Mouse (Mus musculus): ENCODE measurements around the gene Dnase1l2. TPM values are rescaled to one million over a fixed set of nuclear protein-coding genes. Genes with fewer than 3 reads are reported as not detected.

Gene Dnase1l2
- polyA plus RNA-seq, 1 experiment from 2014 or later: 9.5 TPM

DNA sequence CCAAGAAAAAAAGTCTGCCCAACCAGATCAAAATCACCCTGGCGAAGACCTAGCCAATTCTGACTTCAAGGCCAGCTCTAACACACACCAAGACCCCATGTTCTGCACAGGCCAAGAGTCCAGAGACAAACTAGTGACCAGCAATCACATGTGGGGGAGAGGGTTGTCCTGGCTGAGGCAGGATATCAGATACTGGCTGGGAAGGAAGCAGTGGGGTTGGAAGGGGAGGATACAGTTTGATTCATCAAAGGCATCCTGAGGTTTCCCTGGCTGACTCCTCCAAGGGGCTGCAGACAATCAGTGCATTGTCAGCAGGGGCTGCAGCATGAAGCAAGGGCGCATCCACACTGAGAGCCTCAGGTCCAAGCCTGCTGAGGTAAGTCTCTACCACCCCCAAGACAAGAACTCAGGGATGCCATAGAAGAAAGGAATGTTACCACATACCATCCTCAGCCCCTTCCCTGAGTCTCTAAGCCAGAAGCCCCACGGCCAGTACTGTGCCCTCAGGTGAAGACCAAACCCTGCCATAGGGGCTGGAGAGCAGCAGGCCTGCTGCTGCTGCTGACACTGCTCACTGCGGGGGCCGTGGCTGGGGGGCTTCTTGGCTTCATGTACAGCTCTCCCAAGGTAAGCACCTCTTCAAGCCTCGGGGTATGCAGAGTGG, 30.8 kb upstream of the Dnase1l2 start, which contains the start of gene Bricd5:
Gene Bricd5 (plus strand): TSS at position 273 of the 664 bp plus-strand sequence.
- no peak within 1 kb of the TSS for H3K4me3 ChIP-seq (replicated peaks; ENCODE audit: low read length)
- H3K9ac ChIP-seq (replicated peaks; ENCODE audit: low read depth, low read length): no peak within 1 kb of the TSS
- no peaks in the 10 kb centered on the region for H3K9me3 ChIP-seq (ENCODE audit: control insufficient read depth, low read length)
- H3K36me3 ChIP-seq (ENCODE audit: control insufficient read depth, insufficient read depth): peaks cover 9% of the 10 kb centered on the region
- WGBS: 83% methylated on average over 6 of the region's 6 CpGs
- H3K4me2 ChIP-seq (ENCODE audit: low read length): no peak within 1 kb of the TSS
- ATAC-seq: no peak
- no peak within 1 kb of the TSS for H3K27ac ChIP-seq (ENCODE audit: low read length)
- H3K4me1 ChIP-seq (replicated peaks; ENCODE audit: control insufficient read depth, insufficient read depth, low read length): peaks cover 36% of the 10 kb centered on the region
- H3K27me3 ChIP-seq (replicated peaks; ENCODE audit: control insufficient read depth, insufficient read depth, low read length): no peaks in the 10 kb centered on the region

DNA sequence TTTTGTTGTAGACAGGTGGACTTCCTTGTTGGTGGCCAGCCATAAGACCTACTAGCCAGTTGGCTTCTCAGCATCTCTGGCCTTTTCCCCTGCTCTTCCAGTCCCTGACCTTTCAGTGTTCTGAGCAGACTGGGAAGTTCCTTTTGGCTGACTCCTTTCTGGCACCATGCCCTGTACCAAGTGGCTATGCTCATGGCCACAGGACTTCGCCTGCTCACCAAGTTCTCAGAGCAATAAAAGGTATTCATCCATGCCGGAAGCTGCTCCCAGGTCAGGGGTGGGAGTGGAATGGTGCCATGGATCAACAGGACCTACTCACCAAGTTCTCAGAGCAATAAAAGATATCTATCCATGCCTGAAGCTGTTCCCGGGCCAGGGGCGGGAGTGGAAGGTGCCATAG, 29.6 kb upstream of the Dnase1l2 start:
- Histone ChIP-seq H3K36me3 (ENCODE audit: control insufficient read depth, insufficient read depth) (peaks cover 9% of the 10 kb centered on the region), H3K4me3 (replicated peaks; ENCODE audit: low read length) (no peak overlapping the region)
- no peak for ATAC-seq

DNA sequence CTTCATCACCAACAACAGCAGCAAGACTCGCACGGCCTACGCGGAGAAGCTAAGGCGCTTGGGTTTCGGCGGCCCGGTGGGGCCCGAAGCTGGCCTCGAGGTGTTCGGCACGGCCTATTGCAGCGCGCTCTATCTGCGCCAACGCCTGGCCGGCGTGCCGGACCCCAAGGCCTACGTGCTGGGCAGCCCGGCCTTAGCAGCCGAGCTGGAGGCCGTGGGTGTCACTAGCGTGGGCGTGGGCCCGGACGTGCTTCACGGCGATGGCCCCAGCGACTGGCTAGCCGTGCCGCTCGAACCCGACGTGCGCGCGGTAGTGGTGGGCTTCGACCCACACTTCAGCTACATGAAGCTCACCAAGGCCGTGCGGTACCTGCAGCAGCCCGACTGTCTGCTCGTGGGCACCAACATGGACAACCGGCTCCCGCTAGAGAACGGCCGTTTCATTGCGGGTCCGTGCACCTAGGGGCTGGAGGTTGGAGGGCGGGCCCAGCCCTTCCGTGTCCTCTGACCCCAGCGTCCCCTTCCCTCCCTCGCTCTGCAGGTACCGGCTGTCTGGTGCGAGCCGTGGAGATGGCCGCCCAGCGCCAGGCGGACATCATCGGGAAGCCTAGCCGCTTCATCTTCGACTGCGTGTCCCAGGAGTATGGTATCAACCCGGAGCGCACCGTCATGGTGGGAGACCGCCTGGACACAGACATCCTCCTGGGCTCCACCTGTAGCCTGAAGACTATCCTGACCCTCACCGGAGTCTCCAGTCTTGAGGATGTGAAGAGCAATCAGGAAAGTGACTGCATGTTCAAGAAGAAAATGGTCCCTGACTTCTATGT, 28.0 kb upstream of the Dnase1l2 start:
- H3K4me3 ChIP-seq (replicated peaks; ENCODE audit: low read length): peak overlapping the region; percentile 76
- H3K9me3 ChIP-seq (ENCODE audit: control insufficient read depth, low read length): no peaks in the 10 kb centered on the region
- H3K27ac ChIP-seq (ENCODE audit: low read length): peak overlapping the region; percentile 41
- H3K9ac ChIP-seq (replicated peaks; ENCODE audit: low read depth, low read length): peak overlapping the region; percentile 74
- H3K4me2 ChIP-seq (ENCODE audit: low read length): peak overlapping the region; percentile 97
- peak; percentile 14 for ATAC-seq
- peaks cover 5% of the 10 kb centered on the region for H3K36me3 ChIP-seq (ENCODE audit: control insufficient read depth, insufficient read depth)
- peaks cover 25% of the 10 kb centered on the region for H3K4me1 ChIP-seq (replicated peaks; ENCODE audit: control insufficient read depth, insufficient read depth, low read length)
- WGBS: under 1% methylated on average over 65 of the region's 68 CpGs
- no peaks in the 10 kb centered on the region for H3K27me3 ChIP-seq (replicated peaks; ENCODE audit: control insufficient read depth, insufficient read depth, low read length)

More for the DNA sequence above, 29.6 kb upstream of the Dnase1l2 start:
- no peaks in the 10 kb centered on the region for H3K27me3 ChIP-seq (replicated peaks; ENCODE audit: control insufficient read depth, insufficient read depth, low read length)
- no peaks in the 10 kb centered on the region for H3K9me3 ChIP-seq (ENCODE audit: control insufficient read depth, low read length)
- H3K4me2 ChIP-seq (ENCODE audit: low read length): peak overlapping the region; percentile 97; the same call in 1 of the 2 replicates
- 81% methylated on average over 4 of the region's 4 CpGs for WGBS
- no peak overlapping the region for H3K27ac ChIP-seq (ENCODE audit: low read length)
- no peak overlapping the region; the same call in 1 of the 2 replicates for H3K9ac ChIP-seq (replicated peaks; ENCODE audit: low read depth, low read length)
- H3K4me1 ChIP-seq (replicated peaks; ENCODE audit: control insufficient read depth, insufficient read depth, low read length): peaks cover 26% of the 10 kb centered on the region

DNA sequence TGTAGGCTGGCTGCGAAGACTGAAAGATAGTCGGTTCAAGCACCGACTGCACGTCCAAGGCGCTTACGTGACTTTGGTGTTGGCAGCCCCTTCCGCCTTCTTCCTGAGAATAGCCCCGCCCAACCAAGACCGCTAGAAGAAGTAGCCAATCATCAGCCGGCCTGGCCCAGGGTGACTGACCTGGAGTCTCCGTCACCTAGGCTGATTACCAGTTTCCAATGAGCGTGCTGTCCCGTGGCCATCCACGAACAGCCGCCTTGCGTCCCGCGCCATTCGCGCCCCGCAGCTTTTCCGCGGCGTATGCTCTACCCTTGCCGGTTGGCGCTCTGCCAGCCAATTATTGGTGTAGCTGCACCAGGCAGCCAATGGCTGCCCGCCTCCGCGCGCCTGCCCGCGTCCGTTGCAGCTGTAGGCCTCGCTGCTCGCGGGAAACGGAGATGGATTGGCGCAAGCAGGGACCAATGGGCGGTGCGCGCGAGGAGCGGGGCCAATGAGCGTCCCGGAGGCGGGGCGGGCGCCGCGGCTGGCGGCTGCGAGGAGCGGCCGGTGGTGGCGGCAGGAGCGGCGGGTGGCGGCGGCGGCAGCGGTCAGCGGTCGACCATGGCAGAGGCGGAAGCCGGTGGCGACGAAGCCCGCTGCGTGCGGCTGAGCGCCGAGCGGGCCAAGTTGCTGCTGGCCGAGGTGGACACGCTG, 27.2 kb upstream of the Dnase1l2 start, which contains the start of the genes E4f1 and Pgp:
Gene E4f1 (minus strand): TSS at position 404 of the 693 bp plus-strand sequence.
Gene Pgp (plus strand): TSS at position 483 of the 693 bp plus-strand sequence.
- Histone ChIP-seq H3K4me3 (replicated peaks; ENCODE audit: low read length) (peak within 1 kb of the TSS; percentile 76), H3K27me3 (replicated peaks; ENCODE audit: control insufficient read depth, insufficient read depth, low read length) (no peaks in the 10 kb centered on the region), H3K27ac (ENCODE audit: low read length) (peak within 1 kb of the TSS; percentile 86), H3K9ac (replicated peaks; ENCODE audit: low read depth, low read length) (peak within 1 kb of the TSS; percentile 74), H3K36me3 (ENCODE audit: control insufficient read depth, insufficient read depth) (no peaks in the 10 kb centered on the region), H3K9me3 (ENCODE audit: control insufficient read depth, low read length) (no peaks in the 10 kb centered on the region), H3K4me1 (replicated peaks; ENCODE audit: control insufficient read depth, insufficient read depth, low read length) (peaks cover 25% of the 10 kb centered on the region), H3K4me2 (ENCODE audit: low read length) (peak within 1 kb of the TSS; percentile 97)
- WGBS: under 1% methylated on average over 73 of the region's 75 CpGs
- peak; percentile 99 for ATAC-seq

DNA sequence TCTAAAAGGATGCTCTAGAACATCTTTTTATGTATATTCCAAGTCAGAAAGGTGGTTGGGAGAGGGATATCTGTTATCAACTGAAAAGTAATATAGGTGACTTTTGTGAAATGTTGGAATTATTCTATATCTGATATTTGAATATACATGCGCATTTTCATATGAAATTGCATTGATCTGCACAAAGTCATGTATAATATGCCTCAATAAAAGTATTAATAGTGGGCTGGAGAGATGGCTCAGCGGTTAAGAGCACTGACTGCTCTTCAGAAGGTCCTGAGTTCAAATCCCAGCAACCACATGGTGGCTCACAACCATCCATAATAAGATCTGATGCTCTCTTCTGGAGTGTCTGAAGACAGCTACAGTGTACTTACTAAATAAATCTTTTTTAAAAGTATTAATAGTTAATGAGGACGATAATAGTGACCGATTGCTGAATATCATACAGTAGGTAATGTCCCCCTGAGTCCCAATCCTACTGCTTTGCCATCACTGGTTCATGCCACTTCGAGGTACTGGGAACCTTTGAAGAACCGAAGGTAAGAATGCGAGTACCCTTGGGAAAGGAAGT, 26.5 kb upstream of the Dnase1l2 start:
- WGBS: 15% methylated on average over 7 of the region's 7 CpGs
- Histone ChIP-seq H3K9ac (replicated peaks; ENCODE audit: low read depth, low read length) (peak overlapping the region; percentile 68), H3K27ac (ENCODE audit: low read length) (peak overlapping the region; percentile 86), H3K4me1 (replicated peaks; ENCODE audit: control insufficient read depth, insufficient read depth, low read length) (peaks cover 25% of the 10 kb centered on the region), H3K4me3 (replicated peaks; ENCODE audit: low read length) (peak overlapping the region; percentile 76), H3K27me3 (replicated peaks; ENCODE audit: control insufficient read depth, insufficient read depth, low read length) (no peaks in the 10 kb centered on the region), H3K36me3 (ENCODE audit: control insufficient read depth, insufficient read depth) (no peaks in the 10 kb centered on the region), H3K9me3 (ENCODE audit: control insufficient read depth, low read length) (no peaks in the 10 kb centered on the region), H3K4me2 (ENCODE audit: low read length) (peak overlapping the region; percentile 78)
- no peak for ATAC-seq

DNA sequence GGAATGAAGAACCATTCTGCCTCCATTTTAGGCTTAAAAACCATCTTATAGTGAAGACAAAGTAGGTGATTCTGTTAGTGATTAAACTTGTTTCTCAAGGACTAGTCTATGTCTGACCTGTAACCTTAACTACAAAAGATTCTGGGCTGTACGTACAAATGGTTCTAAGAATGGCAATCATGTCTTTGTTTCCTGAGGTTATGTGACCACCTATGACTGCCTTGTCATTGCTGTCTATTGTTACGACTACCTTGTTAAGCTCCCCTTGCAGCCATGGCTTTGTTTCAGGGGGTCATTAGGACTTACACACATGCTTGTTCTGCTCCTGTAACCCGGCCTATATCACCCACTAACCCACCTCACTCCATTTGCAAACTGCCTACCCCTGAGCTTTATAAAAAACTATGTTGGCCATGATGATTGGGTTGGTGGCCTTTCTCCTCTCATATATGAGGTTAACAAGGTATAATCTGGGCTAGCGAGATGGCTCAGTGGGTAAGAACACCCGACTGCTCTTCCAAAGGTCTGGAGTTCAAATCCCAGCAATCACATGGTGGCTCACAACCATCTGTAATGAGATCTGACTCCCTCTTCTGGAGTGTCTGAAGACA, 25.8 kb upstream of the Dnase1l2 start:
- H3K27me3 ChIP-seq (replicated peaks; ENCODE audit: control insufficient read depth, insufficient read depth, low read length): no peaks in the 10 kb centered on the region
- H3K4me3 ChIP-seq (replicated peaks; ENCODE audit: low read length): no peak overlapping the region
- no peak for ATAC-seq
- 93% methylated on average over 5 of the region's 5 CpGs for WGBS
- H3K27ac ChIP-seq (ENCODE audit: low read length): no peak overlapping the region
- H3K9ac ChIP-seq (replicated peaks; ENCODE audit: low read depth, low read length): no peak overlapping the region
- no peaks in the 10 kb centered on the region for H3K9me3 ChIP-seq (ENCODE audit: control insufficient read depth, low read length)
- H3K4me2 ChIP-seq (ENCODE audit: low read length): no peak overlapping the region
- H3K36me3 ChIP-seq (ENCODE audit: control insufficient read depth, insufficient read depth): no peaks in the 10 kb centered on the region
- H3K4me1 ChIP-seq (replicated peaks; ENCODE audit: control insufficient read depth, insufficient read depth, low read length): peaks cover 25% of the 10 kb centered on the region

DNA sequence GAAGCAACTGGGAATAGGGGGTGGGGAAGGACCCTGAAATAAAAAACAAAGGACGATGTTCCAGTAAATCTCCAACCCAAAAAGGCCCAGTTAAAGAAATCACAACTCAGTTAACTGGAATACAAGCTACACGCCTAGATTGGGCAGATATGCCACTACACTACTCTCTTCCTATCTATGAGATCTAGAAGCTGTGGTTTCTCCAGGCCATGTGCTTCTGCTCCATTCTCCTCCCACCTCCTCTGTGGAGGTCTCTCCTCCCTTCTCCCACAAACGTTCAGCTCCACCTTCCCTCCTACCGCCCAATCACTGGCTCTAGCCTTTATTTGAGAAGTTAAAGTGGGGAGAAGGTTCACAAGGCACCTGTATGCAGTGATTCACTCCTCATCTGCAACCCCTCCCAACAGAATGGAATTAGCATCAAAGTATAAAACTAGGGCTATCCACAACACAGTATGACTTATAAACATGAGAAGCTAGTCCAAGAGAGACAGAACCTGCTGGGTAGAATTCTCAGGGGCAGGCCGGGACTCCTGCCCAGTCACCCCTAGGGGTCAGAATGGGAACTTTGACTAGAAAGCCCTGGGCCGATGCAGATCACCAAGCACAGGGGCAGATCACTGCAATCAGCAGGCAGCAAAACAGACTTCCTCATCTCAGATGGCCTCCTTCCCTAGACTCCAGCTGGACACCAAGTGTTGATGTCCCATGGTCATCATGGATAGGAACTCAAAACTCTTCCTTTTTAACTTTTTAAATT, 20.6 kb upstream of the Dnase1l2 start:
- H3K4me2 ChIP-seq (ENCODE audit: low read length): no peak overlapping the region
- H3K9me3 ChIP-seq (ENCODE audit: control insufficient read depth, low read length): no peaks in the 10 kb centered on the region
- no peak overlapping the region for H3K27ac ChIP-seq (ENCODE audit: low read length)
- no peaks in the 10 kb centered on the region for H3K27me3 ChIP-seq (replicated peaks; ENCODE audit: control insufficient read depth, insufficient read depth, low read length)
- H3K4me1 ChIP-seq (replicated peaks; ENCODE audit: control insufficient read depth, insufficient read depth, low read length): no peaks in the 10 kb centered on the region
- WGBS: 56% methylated on average over 6 of the region's 6 CpGs
- no peak for ATAC-seq
- no peak overlapping the region for H3K9ac ChIP-seq (replicated peaks; ENCODE audit: low read depth, low read length)
- no peaks in the 10 kb centered on the region for H3K36me3 ChIP-seq (ENCODE audit: control insufficient read depth, insufficient read depth)
- no peak overlapping the region for H3K4me3 ChIP-seq (replicated peaks; ENCODE audit: low read length)

DNA sequence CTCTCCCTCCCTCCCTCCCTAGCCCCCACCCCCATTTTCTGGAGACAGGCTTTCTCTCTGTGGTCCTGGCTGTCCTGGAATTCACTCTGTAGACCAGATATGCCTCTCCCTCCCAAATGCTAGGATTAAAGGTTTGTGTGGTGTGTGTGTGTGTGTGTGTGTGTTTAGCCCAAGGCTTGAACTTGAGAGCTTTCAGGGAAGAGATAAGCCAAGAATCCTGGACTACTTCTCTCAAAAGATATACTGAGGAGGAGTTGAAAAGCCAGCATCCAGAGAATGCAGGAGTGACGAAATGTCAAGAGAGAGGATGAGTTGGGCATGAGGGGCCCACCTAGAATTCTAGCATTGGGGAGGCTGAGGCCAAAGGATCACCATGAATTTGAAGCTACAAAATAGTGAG, 20.0 kb upstream of the Dnase1l2 start:
- Histone ChIP-seq H3K4me1 (replicated peaks; ENCODE audit: control insufficient read depth, insufficient read depth, low read length) (no peaks in the 10 kb centered on the region), H3K4me3 (replicated peaks; ENCODE audit: low read length) (no peak overlapping the region), H3K4me2 (ENCODE audit: low read length) (no peak overlapping the region), H3K36me3 (ENCODE audit: control insufficient read depth, insufficient read depth) (no peaks in the 10 kb centered on the region), H3K27ac (ENCODE audit: low read length) (no peak overlapping the region), H3K27me3 (replicated peaks; ENCODE audit: control insufficient read depth, insufficient read depth, low read length) (no peaks in the 10 kb centered on the region), H3K9ac (replicated peaks; ENCODE audit: low read depth, low read length) (no peak overlapping the region), H3K9me3 (ENCODE audit: control insufficient read depth, low read length) (no peaks in the 10 kb centered on the region)
- ATAC-seq: no peak
- 92% methylated on average over 1 of the region's 1 CpGs for WGBS
